Mouse (Mus musculus) left cerebral cortex, adult 2 months (tissue): ENCODE measurements at regions not wholly inside any gene's neighbourhood (a gene's known extent, or its start where the extent isn't known, plus 50 kb on each side); places are given as distances from the start of the nearest gene placed in this dataset.

Source experiments
- DNase-seq, 2 experiments: peaks; one replicate each; pipeline ENCODE4 v3.0.0; 2021 to 2022; ENCODE audit warnings: low spot score in 2 of 2, mixed read lengths in 1 of 2; ENCODE audit errors: extremely low spot score in 1 of 2
- H3K27ac ChIP-seq: fragments of 200-600 bp; 2 replicates; pipeline ENCODE4 v1.8.1; 2022
- H3K4me3 ChIP-seq: fragments of 200-600 bp; 2 replicates; pipeline ENCODE4 v1.8.1; 2022
- CTCF ChIP-seq: fragments of 200-600 bp; IDR thresholded peaks from 2 replicates; pipeline ENCODE4 v1.8.1; 2022; ENCODE audit warnings: antibody characterized with exemption, mild to moderate bottlenecking, moderate library complexity
- intact Hi-C: fragments of 180-260 bp; cut with DNase I; formaldehyde crosslinking; loops from one replicate; pipeline ENCODE4 v1.15.1; 2025

DNA sequence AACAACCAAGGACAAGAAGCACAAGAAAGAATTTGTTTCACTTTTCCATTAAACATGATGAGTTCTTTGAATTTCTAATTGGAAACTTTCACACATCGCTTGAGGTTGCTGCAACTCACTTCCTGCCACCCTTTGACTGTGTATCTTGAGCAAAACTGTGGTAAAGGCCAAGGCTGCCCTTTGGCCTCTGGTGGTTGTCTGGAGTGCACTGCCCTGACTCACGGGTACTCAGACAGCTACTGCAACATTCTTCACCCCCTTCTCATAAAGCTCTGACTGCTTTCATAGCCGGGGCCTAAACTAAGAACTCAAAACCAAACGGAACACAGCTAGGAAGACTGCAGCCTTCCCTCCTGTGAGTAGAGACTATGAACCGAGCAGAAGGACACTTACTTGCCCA lies 93.5 kb downstream of the Tomm20 start:
- intact Hi-C loops = no loop called here
- Histone ChIP-seq H3K27ac (peak overlapping the region; percentile 42; the same call in 1 of the 2 replicates), H3K4me3 (no peak overlapping the region)
- TF ChIP-seq CTCF = no peak
- DNase-seq = no peak

DNA sequence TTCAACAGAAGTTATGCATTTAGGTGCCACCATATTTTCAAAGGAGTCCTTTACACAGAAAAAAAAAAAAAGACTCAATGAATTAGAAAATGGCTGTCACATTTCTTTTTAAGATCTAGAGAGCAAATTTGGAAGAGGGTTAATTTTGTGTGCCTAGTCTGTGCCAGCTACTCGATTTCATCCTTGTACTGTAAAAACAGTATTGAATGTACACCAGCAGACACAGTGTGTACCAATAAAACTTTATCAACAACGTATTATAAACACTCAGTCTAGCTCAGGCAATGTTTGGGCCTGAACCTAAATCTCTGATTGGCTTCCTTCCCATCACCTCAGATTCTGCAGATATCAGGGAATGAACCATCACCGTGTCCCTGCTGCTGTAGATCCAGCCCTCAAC lies 93.9 kb downstream of the Tomm20 start:
- no peak overlapping the region for H3K4me3 ChIP-seq
- intact Hi-C loops = no loop called here
- no peak for DNase-seq
- no peak overlapping the region; the same call in 1 of the 2 replicates for H3K27ac ChIP-seq
- TF ChIP-seq CTCF = no peak

DNA sequence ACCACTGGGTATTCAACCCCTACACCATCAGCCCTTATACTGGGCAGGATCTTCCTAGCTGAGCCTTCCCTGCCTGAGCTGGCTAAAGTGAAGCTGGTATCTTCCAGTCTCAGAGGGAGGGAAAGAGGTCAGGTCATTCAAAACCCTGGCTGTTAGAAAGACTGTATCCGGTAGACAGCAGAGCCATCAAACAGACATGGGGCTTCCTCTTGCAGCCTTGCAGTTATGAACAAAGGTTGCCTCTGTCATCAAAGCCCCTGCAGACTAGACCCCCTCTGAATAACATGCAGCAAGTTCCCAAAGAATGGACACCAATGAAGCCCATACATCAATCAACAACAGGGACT lies 95.5 kb downstream of the Tomm20 start:
- Histone ChIP-seq H3K4me3 (no peak overlapping the region), H3K27ac (peak overlapping the region; percentile 42)
- intact Hi-C loops = no loop called here
- TF ChIP-seq CTCF = no peak
- no peak for DNase-seq

DNA sequence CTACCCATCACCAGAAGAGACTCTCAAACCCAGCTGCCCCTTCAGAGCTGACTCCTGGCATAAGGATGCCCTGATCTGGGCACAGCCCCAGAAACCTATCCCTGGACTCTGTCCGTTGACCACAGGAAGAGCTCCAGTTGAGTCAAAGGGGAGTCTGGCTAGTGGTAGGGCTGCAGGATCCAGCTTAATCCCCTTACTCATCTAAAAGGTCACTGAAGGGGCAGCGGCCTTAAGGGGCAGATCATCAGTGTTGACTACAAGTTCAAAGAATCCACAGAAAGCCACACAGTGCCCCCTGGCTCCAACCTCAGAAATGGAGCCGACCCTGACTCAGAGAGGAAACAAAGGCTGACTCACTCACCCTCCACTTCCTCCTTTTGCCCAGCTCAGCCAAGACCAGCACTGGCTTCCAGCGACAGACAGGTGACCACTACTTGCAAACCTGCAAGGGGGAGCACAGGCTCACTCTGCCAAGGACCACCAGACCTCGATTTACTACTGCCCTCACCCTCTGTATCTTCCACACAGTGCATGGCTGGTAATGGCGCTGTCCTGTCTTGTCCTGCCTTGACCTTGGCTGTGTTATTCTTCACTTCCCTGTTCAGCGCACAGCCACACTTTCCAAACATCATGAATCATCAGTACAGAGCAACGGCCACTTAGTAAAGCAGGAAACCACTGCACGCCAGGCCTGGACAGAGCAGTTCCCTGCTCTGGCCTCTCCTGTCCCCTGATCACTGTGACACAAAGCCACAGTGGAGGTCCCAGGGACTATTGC lies 96.0 kb downstream of the Tomm20 start:
- TF ChIP-seq CTCF = no peak; the same call in 1 of the 2 replicates
- Histone ChIP-seq H3K27ac (peak overlapping the region; percentile 42), H3K4me3 (no peak overlapping the region)
- DNase-seq = no peak
- intact Hi-C loops = no loop called here

DNA sequence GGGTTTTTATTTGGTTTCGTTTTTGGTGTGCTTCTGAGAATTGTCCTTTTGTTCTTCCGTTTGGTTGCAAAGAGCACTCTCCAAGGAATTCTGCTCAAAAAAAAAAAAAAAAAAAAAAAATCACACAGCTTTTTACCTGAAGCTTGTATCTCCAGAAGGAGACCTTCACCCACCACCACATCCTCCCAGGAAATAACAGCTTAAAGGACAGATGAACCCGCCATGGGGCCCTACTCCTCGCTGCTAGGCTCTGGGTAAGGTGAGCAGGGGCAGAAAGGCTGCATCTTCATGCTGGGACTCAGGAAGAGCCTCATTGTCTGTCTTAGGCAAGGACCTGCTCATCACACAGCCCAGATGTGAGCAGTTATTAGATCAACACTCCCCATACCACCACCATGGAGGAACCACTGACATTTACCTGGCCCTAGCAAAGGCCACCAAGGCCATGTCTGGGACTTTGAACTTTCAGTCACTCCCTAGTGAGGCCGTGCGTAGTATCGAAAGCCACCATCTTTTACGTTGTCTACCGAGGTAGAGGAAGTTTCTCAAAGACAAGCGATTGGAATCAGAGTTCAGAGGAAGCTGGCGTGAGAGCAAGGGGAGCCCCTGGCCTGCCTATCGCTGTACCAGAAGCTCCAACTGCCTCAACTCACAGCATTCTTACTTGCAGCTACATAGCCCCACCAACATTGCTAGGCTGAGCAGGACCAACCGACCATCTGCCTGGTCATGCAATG lies 97.1 kb downstream of the Tomm20 start:
- intact Hi-C loops = no loop called here
- no peak overlapping the region for H3K27ac ChIP-seq
- no peak for TF ChIP-seq CTCF
- DNase-seq = no peak
- no peak overlapping the region for H3K4me3 ChIP-seq

DNA sequence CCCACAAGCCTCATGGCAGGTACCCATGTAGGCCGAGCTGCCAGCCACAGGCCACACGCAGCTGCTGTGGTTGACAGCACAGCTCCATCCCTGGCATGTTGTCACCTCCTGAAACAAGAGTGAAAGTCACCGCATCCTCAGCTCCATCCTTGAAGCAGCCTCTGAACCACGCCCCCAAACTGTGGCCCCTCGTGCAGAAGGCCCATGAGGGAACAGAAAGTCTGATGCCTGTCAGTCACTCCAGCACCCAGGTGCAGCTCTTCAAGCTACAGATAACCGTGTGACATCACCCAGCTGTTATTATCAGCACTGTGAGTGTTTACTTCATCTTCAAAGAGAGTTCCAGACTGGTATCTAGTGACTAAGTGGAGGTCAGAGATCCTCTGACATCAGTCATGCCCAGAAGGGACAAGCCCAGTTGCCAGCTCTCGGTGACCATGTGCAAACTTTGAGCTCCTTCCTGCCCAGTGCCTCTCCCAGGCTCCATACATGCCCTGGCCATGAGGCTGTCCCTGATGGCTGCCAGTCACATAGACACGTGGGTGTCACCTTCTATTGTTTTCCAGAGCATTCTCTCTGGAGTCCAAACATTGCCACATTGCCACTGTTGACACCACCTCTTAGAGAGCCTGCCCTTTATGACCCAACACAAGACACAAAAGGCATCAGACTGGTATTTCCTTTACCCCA lies 97.8 kb downstream of the Tomm20 start:
- H3K27ac ChIP-seq = no peak overlapping the region
- TF ChIP-seq CTCF = no peak
- no peak overlapping the region for H3K4me3 ChIP-seq
- intact Hi-C loops = no loop called here
- DNase-seq = no peak

DNA sequence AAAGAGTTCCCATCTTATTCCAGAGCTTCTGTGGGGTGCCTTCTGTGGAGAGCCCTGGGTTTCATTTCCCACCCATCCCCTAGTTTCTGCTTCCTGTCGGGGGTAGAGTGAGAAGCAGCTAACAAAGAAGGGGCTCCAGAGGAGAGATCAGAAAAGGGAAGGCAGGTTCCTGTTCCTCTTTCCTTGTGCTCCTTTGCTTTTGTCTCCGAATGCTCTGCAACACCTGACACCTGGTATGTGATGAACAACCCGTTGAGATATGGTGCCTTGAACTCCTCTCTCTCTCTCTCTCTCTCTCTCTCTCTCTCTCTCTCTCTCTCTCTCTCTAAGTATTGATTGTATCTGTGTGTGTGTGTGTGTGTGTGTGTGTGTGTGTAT lies 99.5 kb downstream of the Tomm20 start:
- no peak overlapping the region for H3K27ac ChIP-seq
- H3K4me3 ChIP-seq = no peak overlapping the region
- intact Hi-C loops = no loop called here
- DNase-seq = no peak
- no peak for TF ChIP-seq CTCF

DNA sequence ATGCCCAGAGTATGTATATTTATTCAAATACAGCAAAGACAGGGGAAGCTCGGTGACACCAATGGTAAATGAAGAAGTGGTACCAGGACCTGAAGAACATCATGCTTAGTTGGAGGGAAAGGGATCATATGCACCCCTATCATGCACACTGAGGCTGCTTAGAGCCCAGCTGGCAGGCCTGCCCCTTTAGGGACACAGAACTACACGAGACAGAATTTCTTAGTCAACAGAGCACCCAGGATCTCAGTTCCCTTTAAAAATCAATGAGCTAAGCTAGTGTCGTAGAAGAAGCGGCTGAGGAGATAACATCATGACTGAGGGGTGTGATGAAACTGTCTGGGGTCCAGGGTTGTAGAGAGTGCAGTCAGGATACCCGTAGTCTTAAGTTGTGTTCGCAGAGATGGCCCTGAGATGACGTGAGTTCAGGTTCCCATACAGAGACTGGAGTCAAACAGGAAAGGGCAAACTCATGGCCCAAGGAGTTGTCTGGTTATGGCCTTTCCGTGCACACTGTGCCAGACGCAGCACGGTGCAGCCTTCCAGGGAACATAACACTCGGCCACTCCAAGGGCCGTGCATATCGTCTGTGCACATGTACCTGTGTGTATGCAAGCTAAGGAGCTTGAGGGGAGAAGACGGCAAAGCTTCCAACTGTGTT lies 100.0 kb downstream of the Tomm20 start:
- intact Hi-C loops = no loop called here

DNA sequence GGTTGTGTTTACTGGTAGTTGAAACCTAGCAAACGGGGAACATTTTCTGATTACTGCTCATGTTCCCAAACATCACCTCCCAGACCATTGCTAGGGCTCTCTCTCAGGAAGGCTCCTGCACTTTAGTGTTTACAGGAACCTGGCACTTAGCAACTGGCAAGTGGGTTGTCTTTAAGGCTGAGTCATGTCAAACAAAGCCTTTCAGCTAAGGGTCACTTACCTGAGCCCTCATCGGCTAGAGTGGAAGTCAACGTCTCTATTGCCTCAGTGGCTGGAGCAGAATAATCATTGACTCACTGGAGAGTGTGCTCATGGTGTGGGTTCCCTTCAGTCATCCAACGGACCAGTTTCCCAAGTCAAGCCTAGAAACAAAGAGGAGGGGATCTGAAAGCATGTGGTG lies 101.0 kb downstream of the Tomm20 start:
- no peak for DNase-seq
- Histone ChIP-seq H3K27ac (no peak overlapping the region), H3K4me3 (no peak overlapping the region)
- no peak for TF ChIP-seq CTCF
- intact Hi-C loops = no loop called here

More for the DNA sequence above, 100.0 kb downstream of the Tomm20 start:
- no peak for TF ChIP-seq CTCF
- no peak for DNase-seq
- Histone ChIP-seq H3K4me3 (no peak overlapping the region), H3K27ac (no peak overlapping the region)

DNA sequence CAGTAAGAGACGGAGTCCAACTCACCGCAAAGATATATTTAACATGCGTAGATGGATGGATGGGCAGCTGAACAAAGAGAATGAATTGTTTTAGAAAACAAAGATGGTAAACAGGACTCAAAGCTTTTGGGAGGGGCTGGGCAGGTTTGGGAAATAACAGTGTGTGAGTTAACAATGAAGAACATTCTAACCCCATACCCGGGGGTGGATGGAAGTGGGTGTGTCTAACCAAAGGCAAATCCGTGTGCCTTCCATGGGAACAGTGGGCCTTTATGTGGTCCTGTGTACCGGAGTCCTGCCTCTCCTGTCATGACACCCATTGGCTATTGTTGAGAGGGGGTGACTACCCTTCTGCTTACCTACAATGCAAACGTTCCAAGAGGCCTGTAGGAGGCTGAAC lies 104.5 kb downstream of the Tomm20 start:
- no peak for TF ChIP-seq CTCF
- no peak for DNase-seq

DNA sequence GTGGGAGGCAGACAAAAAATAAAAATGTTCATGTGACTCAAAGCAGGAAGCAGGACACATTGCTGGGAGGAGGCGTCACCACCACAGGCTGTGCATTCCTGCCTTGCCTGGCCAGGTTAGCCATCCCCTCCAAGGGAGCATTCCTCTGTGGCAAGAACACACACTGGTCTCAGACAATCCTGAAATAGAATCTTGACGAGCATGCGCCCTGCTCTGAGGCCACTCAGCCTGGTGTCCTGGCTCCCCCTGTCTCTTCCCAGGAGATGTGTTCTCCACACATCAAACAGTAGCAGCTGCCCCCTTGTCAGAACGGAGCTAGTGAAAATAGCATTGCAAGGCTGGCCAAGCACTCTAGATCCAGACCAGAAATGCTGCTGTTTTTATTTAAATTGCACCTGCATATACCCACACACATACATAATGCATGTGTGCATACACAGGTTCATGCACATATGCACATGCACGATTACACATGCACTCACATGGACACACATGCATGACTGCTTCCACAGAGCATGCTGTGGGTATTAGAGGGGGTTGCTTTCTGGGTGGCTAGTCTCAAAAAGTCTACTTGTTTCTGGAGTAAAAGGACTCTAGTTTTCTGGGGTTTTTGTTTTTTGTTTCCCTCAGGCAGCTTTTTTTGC lies 105.8 kb downstream of the Tomm20 start:
- intact Hi-C loops = loop anchor here (1.0 to 2.0 kb wide), 4 partner anchors 145 to 343 kb away; no protein-coding TSS in a partner anchor
- peak; percentile 65 for TF ChIP-seq CTCF
- no peak overlapping the region for H3K4me3 ChIP-seq
- peak overlapping the region; percentile 93 for H3K27ac ChIP-seq
- peak; percentile 61 to 67 for DNase-seq

More for the DNA sequence above, 104.5 kb downstream of the Tomm20 start:
- Histone ChIP-seq H3K27ac (no peak overlapping the region), H3K4me3 (no peak overlapping the region)
- intact Hi-C loops = no loop called here
